Mouse (Mus musculus) heart, embryonic 15.5 days (tissue): ENCODE data around the gene Tnfrsf4. TPM values are rescaled to one million over a fixed set of nuclear protein-coding genes. Genes with fewer than 3 reads are reported as not detected.

Source experiments
- ATAC-seq: fragments of 200-750 bp; cut with Nextera tagmentation; replicated peaks from 2 replicates; pipeline ENCODE4 v1.8.0; 2017; ENCODE audit warnings: low read depth, moderate TSS enrichment; ENCODE audit not compliant: insufficient number of reproducible peaks, insufficient read depth, low FRiP score
- H3K27ac ChIP-seq: fragments of 300-500 bp; sonication (generic); 2 replicates; pipeline ENCODE4 v1.5.1; 2015; ENCODE audit warnings: mild to moderate bottlenecking, inconsistent platforms
- H3K27me3 ChIP-seq: fragments of 300-500 bp; sonication (generic); 2 replicates; pipeline ENCODE4 v1.6.1; 2015; ENCODE audit warnings: inconsistent platforms
- H3K36me3 ChIP-seq: fragments of 300-500 bp; sonication (generic); 2 replicates; pipeline ENCODE4 v1.6.1; 2015; ENCODE audit warnings: mild to moderate bottlenecking, inconsistent platforms
- H3K4me1 ChIP-seq: fragments of 300-500 bp; sonication (generic); replicated peaks from 2 replicates; pipeline ENCODE4 v1.6.1; 2015; ENCODE audit warnings: inconsistent platforms
- H3K4me2 ChIP-seq: fragments of 300-500 bp; sonication (generic); 2 replicates; pipeline ENCODE4 v1.6.1; 2015; ENCODE audit warnings: inconsistent platforms, mild to moderate bottlenecking, moderate library complexity
- H3K4me3 ChIP-seq: fragments of 300-500 bp; sonication (generic); 2 replicates; pipeline ENCODE4 v1.5.1; 2015; ENCODE audit warnings: mild to moderate bottlenecking, inconsistent platforms
- H3K9ac ChIP-seq: fragments of 300-500 bp; sonication (generic); 2 replicates; pipeline ENCODE4 v1.6.1; 2015; ENCODE audit warnings: mild to moderate bottlenecking, inconsistent platforms
- H3K9me3 ChIP-seq: fragments of 300-500 bp; sonication (generic); replicated peaks from 2 replicates; pipeline ENCODE4 v1.6.1; 2016; ENCODE audit warnings: inconsistent platforms
- WGBS: fragments of 180-500 bp; shearing (Covaris S2); methylation state at CpG from one replicate; pipeline ENCODE4 v1.1.7; 2015; ENCODE audit warnings: mixed read lengths; 5-methylcytosine and 5-hydroxymethylcytosine counted together
- polyA plus RNA-seq: library from polyadenylated mRNA; unstranded; fragments of >200 nt; fragmentation: Nextera tagmentation; extraction: Ambion mirVana; gene quantifications from 2 replicates; pipeline ENCODE4 v1.2.1, GENCODE M21; 2015

Gene Tnfrsf4
- polyA plus RNA-seq, 1 experiment from 2014 or later = 0.55 TPM

GRCm38 (mm10) chr4:156030651-156031118, 17.0 kb downstream of the Tnfrsf4 start:
- H3K27me3 ChIP-seq = peaks cover 14% of the 10 kb centered on the region
- H3K36me3 ChIP-seq = peaks cover 8% of the 10 kb centered on the region; the same call in 1 of the 2 replicates
- H3K4me3 ChIP-seq = peak overlapping the region; percentile 67
- H3K27ac ChIP-seq = peak overlapping the region; percentile 97
- WGBS = 41% methylated on average over 9 of the region's 9 CpGs
- no peak for ATAC-seq
- peak overlapping the region; percentile 65 for H3K9ac ChIP-seq
- H3K4me1 ChIP-seq = peaks cover 43% of the 10 kb centered on the region
- H3K4me2 ChIP-seq = peak overlapping the region; percentile 79
- no peaks in the 10 kb centered on the region for H3K9me3 ChIP-seq

GRCm38 (mm10) chr4:156031255-156031592, 17.6 kb downstream of the Tnfrsf4 start:
- peak overlapping the region; percentile 65 for H3K9ac ChIP-seq
- peak overlapping the region; percentile 67 for H3K4me3 ChIP-seq
- H3K9me3 ChIP-seq = no peaks in the 10 kb centered on the region
- H3K27ac ChIP-seq = peak overlapping the region; percentile 97
- peaks cover 37% of the 10 kb centered on the region for H3K4me1 ChIP-seq
- peaks cover 8% of the 10 kb centered on the region; the same call in 1 of the 2 replicates for H3K36me3 ChIP-seq
- peaks cover 20% of the 10 kb centered on the region for H3K27me3 ChIP-seq
- 11% methylated on average over 7 of the region's 7 CpGs for WGBS
- ATAC-seq = peak; percentile 14
- H3K4me2 ChIP-seq = peak overlapping the region; percentile 79

- Histone ChIP-seq H3K4me2 (peak overlapping the region; percentile 79), H3K4me3 (peak overlapping the region; percentile 67), H3K9ac (peak overlapping the region; percentile 65), H3K9me3 (no peaks in the 10 kb centered on the region), H3K4me1 (peaks cover 33% of the 10 kb centered on the region), H3K27ac (peak overlapping the region; percentile 97), H3K36me3 (peaks cover 8% of the 10 kb centered on the region; the same call in 1 of the 2 replicates), H3K27me3 (peaks cover 25% of the 10 kb centered on the region)
- 1% methylated on average over 24 of the region's 24 CpGs for whole genome bisulfite sequencing
- ATAC-seq = peak; percentile 92
These were observed 18.1 kb downstream of the Tnfrsf4 start for GRCm38 (mm10) chr4:156031593-156032391.

- Histone ChIP-seq H3K4me2 (peak overlapping the region; percentile 79; the same call in 1 of the 2 replicates), H3K9me3 (no peaks in the 10 kb centered on the region), H3K4me1 (peaks cover 33% of the 10 kb centered on the region), H3K27me3 (peaks cover 28% of the 10 kb centered on the region), H3K27ac (peak overlapping the region; percentile 97), H3K36me3 (peaks cover 6% of the 10 kb centered on the region; the same call in 1 of the 2 replicates), H3K4me3 (no peak overlapping the region), H3K9ac (no peak overlapping the region)
- no peak for ATAC-seq
- WGBS = 84% methylated on average over 4 of the region's 4 CpGs
These were observed 19.2 kb downstream of the Tnfrsf4 start for GRCm38 (mm10) chr4:156032856-156033255.

GRCm38 (mm10) chr4:156033476-156034119, 20.0 kb downstream of the Tnfrsf4 start:
- Histone ChIP-seq H3K9ac (no peak overlapping the region), H3K4me1 (peaks cover 33% of the 10 kb centered on the region), H3K27me3 (peaks cover 30% of the 10 kb centered on the region), H3K4me3 (no peak overlapping the region), H3K4me2 (no peak overlapping the region), H3K9me3 (no peaks in the 10 kb centered on the region), H3K36me3 (no peaks in the 10 kb centered on the region), H3K27ac (no peak overlapping the region)
- no peak for ATAC-seq
- WGBS = 43% methylated on average over 6 of the region's 6 CpGs

- Histone ChIP-seq H3K36me3 (no peaks in the 10 kb centered on the region), H3K9me3 (no peaks in the 10 kb centered on the region), H3K4me2 (no peak overlapping the region), H3K9ac (no peak overlapping the region), H3K27me3 (peaks cover 30% of the 10 kb centered on the region), H3K4me1 (peaks cover 33% of the 10 kb centered on the region), H3K27ac (no peak overlapping the region), H3K4me3 (no peak overlapping the region)
- no peak for ATAC-seq
- WGBS = 70% methylated on average over 4 of the region's 4 CpGs
These were observed 20.7 kb downstream of the Tnfrsf4 start for GRCm38 (mm10) chr4:156034301-156034700.

GRCm38 (mm10) chr4:156034901-156035300, 21.3 kb downstream of the Tnfrsf4 start:
- Histone ChIP-seq H3K9ac (0 out of 2 replicates have a peak overlapping the region, but pooled peaks have one; percentile 27), H3K27me3 (peaks cover 30% of the 10 kb centered on the region), H3K9me3 (no peaks in the 10 kb centered on the region), H3K4me2 (peak overlapping the region; percentile 59), H3K27ac (no peak overlapping the region), H3K4me1 (peaks cover 33% of the 10 kb centered on the region), H3K36me3 (no peaks in the 10 kb centered on the region), H3K4me3 (peak overlapping the region; percentile 32)
- WGBS = 9% methylated on average over 25 of the region's 25 CpGs
- ATAC-seq = no peak

GRCm38 (mm10) chr4:156044754-156045153, 31.1 kb downstream of the Tnfrsf4 start:
- Histone ChIP-seq H3K4me1 (no peaks in the 10 kb centered on the region), H3K4me3 (no peak overlapping the region), H3K27me3 (no peaks in the 10 kb centered on the region), H3K9me3 (no peaks in the 10 kb centered on the region), H3K27ac (no peak overlapping the region), H3K9ac (no peak overlapping the region), H3K36me3 (no peaks in the 10 kb centered on the region), H3K4me2 (no peak overlapping the region)
- 61% methylated on average over 5 of the region's 5 CpGs for WGBS
- ATAC-seq = no peak

GRCm38 (mm10) chr4:156049779-156050178, 36.1 kb downstream of the Tnfrsf4 start:
- no peak overlapping the region for H3K4me2 ChIP-seq
- H3K9ac ChIP-seq = no peak overlapping the region
- H3K27ac ChIP-seq = no peak overlapping the region
- H3K4me1 ChIP-seq = peaks cover 28% of the 10 kb centered on the region
- no peaks in the 10 kb centered on the region for H3K9me3 ChIP-seq
- no peaks in the 10 kb centered on the region for H3K27me3 ChIP-seq
- no peaks in the 10 kb centered on the region for H3K36me3 ChIP-seq
- no peak for ATAC-seq
- 47% methylated on average over 3 of the region's 3 CpGs for WGBS
- no peak overlapping the region for H3K4me3 ChIP-seq

GRCm38 (mm10) chr4:156050391-156050980, 36.8 kb downstream of the Tnfrsf4 start:
- no peak overlapping the region for H3K27ac ChIP-seq
- H3K27me3 ChIP-seq = no peaks in the 10 kb centered on the region
- no peaks in the 10 kb centered on the region for H3K9me3 ChIP-seq
- H3K4me3 ChIP-seq = no peak overlapping the region
- H3K4me1 ChIP-seq = peaks cover 28% of the 10 kb centered on the region
- no peaks in the 10 kb centered on the region for H3K36me3 ChIP-seq
- 51% methylated on average over 6 of the region's 6 CpGs for WGBS
- H3K4me2 ChIP-seq = no peak overlapping the region
- no peak for ATAC-seq
- H3K9ac ChIP-seq = no peak overlapping the region

GRCm38 (mm10) chr4:156053113-156053512, 39.5 kb downstream of the Tnfrsf4 start:
- Histone ChIP-seq H3K4me1 (peaks cover 28% of the 10 kb centered on the region), H3K9ac (no peak overlapping the region), H3K9me3 (no peaks in the 10 kb centered on the region), H3K36me3 (no peaks in the 10 kb centered on the region), H3K27ac (peak overlapping the region; percentile 58), H3K4me3 (no peak overlapping the region), H3K4me2 (no peak overlapping the region), H3K27me3 (no peaks in the 10 kb centered on the region)
- WGBS = 39% methylated on average over 4 of the region's 4 CpGs
- ATAC-seq = peak; percentile 45; the same call in 1 of the 2 replicates
